Mouse (Mus musculus): ENCODE data around the gene Nfyc. TPM values are rescaled to one million over a fixed set of nuclear protein-coding genes. Genes with fewer than 3 reads are reported as not detected.

The Nfyc gene
- polyA plus RNA-seq, 1 experiment: 71.5 TPM

DNA sequence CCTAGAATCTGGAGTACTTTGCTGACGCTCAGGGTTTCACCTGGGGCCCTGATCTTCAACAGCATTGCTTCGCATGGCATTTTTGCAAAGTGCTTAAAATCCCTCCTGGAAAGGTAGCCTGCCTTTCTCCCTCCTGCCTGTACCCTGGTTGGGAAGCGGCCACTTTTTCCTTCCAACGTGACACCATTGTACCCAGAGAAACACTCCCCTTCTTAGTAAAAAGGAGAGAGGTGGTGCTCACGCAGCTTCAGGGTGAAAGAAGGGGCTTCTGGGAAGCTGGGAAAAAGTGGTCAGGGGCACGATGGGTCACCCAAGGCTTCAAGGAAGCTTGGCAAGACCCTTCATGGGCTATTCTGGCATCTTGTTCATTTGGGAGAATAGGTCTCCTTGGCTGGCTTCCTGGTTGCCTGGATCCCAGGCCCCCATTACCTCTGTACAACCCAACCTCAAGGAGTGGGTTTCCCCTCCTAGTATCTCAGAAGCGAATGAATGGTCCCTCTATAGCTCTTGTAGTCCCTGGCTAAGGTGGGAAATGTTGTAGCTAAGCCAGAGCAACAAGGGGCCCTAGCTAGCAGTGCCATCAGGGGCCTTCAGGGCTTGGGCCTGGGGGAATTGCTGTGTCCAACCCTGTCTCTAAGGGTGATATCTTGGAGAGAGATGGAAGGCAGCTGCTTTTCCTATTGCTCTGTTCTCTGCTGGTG is 24.1 kb upstream of the Nfyc start:
- Histone ChIP-seq H3K36me3 (ENCODE audit: control insufficient read depth, insufficient read depth) (no peaks in the 10 kb centered on the region), H3K4me3 (ENCODE audit: insufficient read depth, poor library complexity, severe bottlenecking) (no peak overlapping the region), H3K79me2 (ENCODE audit: control insufficient read depth, insufficient read depth) (no peaks in the 10 kb centered on the region), H3K79me3 (ENCODE audit: low read depth) (no peaks in the 10 kb centered on the region), H3ac (ENCODE audit: control insufficient read depth, insufficient read length, low read depth) (no peak overlapping the region), H3K27me3 (ENCODE audit: control insufficient read depth, insufficient read depth, insufficient read length) (peaks cover 22% of the 10 kb centered on the region)
- TF ChIP-seq CTCF (IDR thresholded peaks at IDR 0.05; ENCODE audit: control insufficient read depth, insufficient read depth, insufficient read length): no peak
- TF ChIP-seq MAX (IDR thresholded peaks at IDR 0.05): no peak
- TF ChIP-seq FOSL1 (IDR thresholded peaks at IDR 0.05; ENCODE audit: insufficient read depth, low read length, poor library complexity, severe bottlenecking): no peak
- TF ChIP-seq CEBPB (IDR thresholded peaks at IDR 0.05; ENCODE audit: low read depth): no peak
- TF ChIP-seq MYOD1 (IDR thresholded peaks at IDR 0.05; ENCODE audit: control insufficient read depth, insufficient read length, low read depth): no peak
- TF ChIP-seq USF1 (IDR thresholded peaks at IDR 0.05; ENCODE audit: low read depth): no peak
- TF ChIP-seq MYOG (IDR thresholded peaks at IDR 0.05; ENCODE audit: control insufficient read depth, extremely low read depth, insufficient read length): no peak

DNA sequence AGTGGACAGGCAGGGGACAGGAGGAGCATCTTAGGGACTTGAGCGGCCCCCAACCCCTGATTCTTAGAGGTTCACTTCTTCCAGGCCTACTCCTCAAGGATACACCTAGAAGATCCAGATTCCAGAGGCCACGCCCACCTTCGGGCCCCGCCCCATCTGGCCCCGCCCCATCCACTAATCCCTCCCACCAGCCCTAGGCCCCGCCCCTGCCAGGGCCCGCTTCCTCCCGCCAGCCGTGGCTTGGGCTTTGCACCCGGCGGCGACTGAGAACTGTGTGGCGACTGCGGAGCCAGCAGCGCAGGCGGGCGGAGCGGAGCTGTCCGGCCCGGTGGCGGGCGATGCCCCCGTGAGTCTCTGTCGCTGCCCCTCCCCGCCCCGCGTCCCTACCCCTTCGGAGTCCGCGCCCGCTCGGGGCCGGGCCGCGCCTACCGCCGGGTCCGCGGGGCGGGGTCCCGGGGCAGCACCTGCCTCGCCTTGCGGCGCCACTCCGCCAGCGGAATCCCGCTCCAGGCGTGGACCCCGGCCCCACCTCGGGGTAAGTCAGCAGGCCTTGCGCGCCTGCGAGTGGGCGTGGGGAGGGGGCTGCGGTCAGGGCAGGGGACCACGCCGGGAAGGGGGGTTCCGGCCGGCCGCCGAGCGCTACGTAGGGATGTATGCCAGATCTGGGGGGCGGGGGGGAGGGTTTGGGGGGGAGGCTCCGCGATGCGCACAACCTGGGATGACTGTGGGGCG is 23.4 kb upstream of the Nfyc start, which contains the start of gene Rims3:
TSS of gene Rims3 (plus strand) at position 229 of the 732 bp plus-strand sequence.
- Histone ChIP-seq H3ac (ENCODE audit: control insufficient read depth, insufficient read length, low read depth) (no peak within 1 kb of the TSS), H3K36me3 (ENCODE audit: control insufficient read depth, insufficient read depth) (no peaks in the 10 kb centered on the region), H3K4me3 (ENCODE audit: insufficient read depth, poor library complexity, severe bottlenecking) (no peak within 1 kb of the TSS), H3K27me3 (ENCODE audit: control insufficient read depth, insufficient read depth, insufficient read length) (peaks cover 14% of the 10 kb centered on the region), H3K79me2 (ENCODE audit: control insufficient read depth, insufficient read depth) (no peaks in the 10 kb centered on the region), H3K79me3 (ENCODE audit: low read depth) (no peaks in the 10 kb centered on the region)
- no peak for TF ChIP-seq FOSL1 (IDR thresholded peaks at IDR 0.05; ENCODE audit: insufficient read depth, low read length, poor library complexity, severe bottlenecking)
- no peak for TF ChIP-seq CTCF (IDR thresholded peaks at IDR 0.05; ENCODE audit: control insufficient read depth, insufficient read depth, insufficient read length)
- TF ChIP-seq USF1 (IDR thresholded peaks at IDR 0.05; ENCODE audit: low read depth): no peak
- no peak for TF ChIP-seq MAX (IDR thresholded peaks at IDR 0.05)
- no peak for TF ChIP-seq MYOD1 (IDR thresholded peaks at IDR 0.05; ENCODE audit: control insufficient read depth, insufficient read length, low read depth)
- no peak for TF ChIP-seq MYOG (IDR thresholded peaks at IDR 0.05; ENCODE audit: control insufficient read depth, extremely low read depth, insufficient read length)
- TF ChIP-seq CEBPB (IDR thresholded peaks at IDR 0.05; ENCODE audit: low read depth): no peak

GRCm38 (mm10) chr4:120850946-120851345 is 19.6 kb upstream of the Nfyc start:
- no peaks in the 10 kb centered on the region for H3K36me3 ChIP-seq (ENCODE audit: control insufficient read depth, insufficient read depth)
- TF ChIP-seq MYOG (IDR thresholded peaks at IDR 0.05; ENCODE audit: control insufficient read depth, extremely low read depth, insufficient read length): no peak
- no peaks in the 10 kb centered on the region for H3K79me2 ChIP-seq (ENCODE audit: control insufficient read depth, insufficient read depth)
- no peak overlapping the region for H3K4me3 ChIP-seq (ENCODE audit: insufficient read depth, poor library complexity, severe bottlenecking)
- H3K27me3 ChIP-seq (ENCODE audit: control insufficient read depth, insufficient read depth, insufficient read length): peaks cover 29% of the 10 kb centered on the region
- H3K79me3 ChIP-seq (ENCODE audit: low read depth): no peaks in the 10 kb centered on the region
- no peak overlapping the region for H3ac ChIP-seq (ENCODE audit: control insufficient read depth, insufficient read length, low read depth)

- Histone ChIP-seq H3ac (ENCODE audit: control insufficient read depth, insufficient read length, low read depth) (no peak overlapping the region), H3K79me3 (ENCODE audit: low read depth) (no peaks in the 10 kb centered on the region), H3K4me3 (ENCODE audit: insufficient read depth, poor library complexity, severe bottlenecking) (no peak overlapping the region), H3K79me2 (ENCODE audit: control insufficient read depth, insufficient read depth) (no peaks in the 10 kb centered on the region), H3K36me3 (ENCODE audit: control insufficient read depth, insufficient read depth) (no peaks in the 10 kb centered on the region), H3K27me3 (ENCODE audit: control insufficient read depth, insufficient read depth, insufficient read length) (peaks cover 43% of the 10 kb centered on the region)
- TF ChIP-seq CEBPB (IDR thresholded peaks at IDR 0.05; ENCODE audit: low read depth): no peak
- TF ChIP-seq MYOD1 (IDR thresholded peaks at IDR 0.05; ENCODE audit: control insufficient read depth, insufficient read length, low read depth): no peak
- TF ChIP-seq USF1 (IDR thresholded peaks at IDR 0.05; ENCODE audit: low read depth): no peak
- TF ChIP-seq MAX (IDR thresholded peaks at IDR 0.05): no peak
- TF ChIP-seq CTCF (IDR thresholded peaks at IDR 0.05; ENCODE audit: control insufficient read depth, insufficient read depth, insufficient read length): no peak
- TF ChIP-seq FOSL1 (IDR thresholded peaks at IDR 0.05; ENCODE audit: insufficient read depth, low read length, poor library complexity, severe bottlenecking): no peak
- no peak for TF ChIP-seq MYOG (IDR thresholded peaks at IDR 0.05; ENCODE audit: control insufficient read depth, extremely low read depth, insufficient read length)
Measured at GRCm38 (mm10) chr4:120849451-120849850, 18.1 kb upstream of the Nfyc start.

GRCm38 (mm10) chr4:120848909-120849308 is 17.5 kb upstream of the Nfyc start:
- TF ChIP-seq MYOG (IDR thresholded peaks at IDR 0.05; ENCODE audit: control insufficient read depth, extremely low read depth, insufficient read length) (no peak), CTCF (IDR thresholded peaks at IDR 0.05; ENCODE audit: control insufficient read depth, insufficient read depth, insufficient read length) (no peak), MAX (IDR thresholded peaks at IDR 0.05) (no peak)
- no peak overlapping the region for H3ac ChIP-seq (ENCODE audit: control insufficient read depth, insufficient read length, low read depth)
- H3K4me3 ChIP-seq (ENCODE audit: insufficient read depth, poor library complexity, severe bottlenecking): no peak overlapping the region
- H3K79me3 ChIP-seq (ENCODE audit: low read depth): no peaks in the 10 kb centered on the region
- H3K36me3 ChIP-seq (ENCODE audit: control insufficient read depth, insufficient read depth): no peaks in the 10 kb centered on the region
- H3K27me3 ChIP-seq (ENCODE audit: control insufficient read depth, insufficient read depth, insufficient read length): peaks cover 47% of the 10 kb centered on the region
- H3K79me2 ChIP-seq (ENCODE audit: control insufficient read depth, insufficient read depth): no peaks in the 10 kb centered on the region

- Histone ChIP-seq H3K79me2 (ENCODE audit: control insufficient read depth, insufficient read depth) (no peaks in the 10 kb centered on the region), H3K27me3 (ENCODE audit: control insufficient read depth, insufficient read depth, insufficient read length) (peaks cover 50% of the 10 kb centered on the region)
Measured at GRCm38 (mm10) chr4:120845098-120845497, 13.7 kb upstream of the Nfyc start.

More at GRCm38 (mm10) chr4:120845098-120845497, 13.7 kb upstream of the Nfyc start:
- H3K36me3 ChIP-seq (ENCODE audit: control insufficient read depth, insufficient read depth): no peaks in the 10 kb centered on the region
- no peaks in the 10 kb centered on the region for H3K79me3 ChIP-seq (ENCODE audit: low read depth)
- no peak for TF ChIP-seq MAX (IDR thresholded peaks at IDR 0.05)
- no peak for TF ChIP-seq FOSL1 (IDR thresholded peaks at IDR 0.05; ENCODE audit: insufficient read depth, low read length, poor library complexity, severe bottlenecking)
- TF ChIP-seq CTCF (IDR thresholded peaks at IDR 0.05; ENCODE audit: control insufficient read depth, insufficient read depth, insufficient read length): no peak
- no peak for TF ChIP-seq MYOD1 (IDR thresholded peaks at IDR 0.05; ENCODE audit: control insufficient read depth, insufficient read length, low read depth)
- TF ChIP-seq MYOG (IDR thresholded peaks at IDR 0.05; ENCODE audit: control insufficient read depth, extremely low read depth, insufficient read length): no peak
- TF ChIP-seq CEBPB (IDR thresholded peaks at IDR 0.05; ENCODE audit: low read depth): no peak
- no peak for TF ChIP-seq USF1 (IDR thresholded peaks at IDR 0.05; ENCODE audit: low read depth)
- no peak overlapping the region for H3K4me3 ChIP-seq (ENCODE audit: insufficient read depth, poor library complexity, severe bottlenecking)
- no peak overlapping the region for H3ac ChIP-seq (ENCODE audit: control insufficient read depth, insufficient read length, low read depth)
